Mouse (Mus musculus): Measurements from ENCODE around the gene Setd5.

GRCm38 (mm10) chr6:113093206-113093605 is 16.0 kb downstream of the Setd5 start:
- TF ChIP-seq POLR2A (IDR thresholded peaks at IDR 0.05; ENCODE audit: low read depth, low read length): no peak
- no peak for TF ChIP-seq CTCF (IDR thresholded peaks at IDR 0.05; ENCODE audit: extremely low read depth, insufficient read depth, insufficient read length, insufficient replicate concordance)
